Mouse (Mus musculus) ES-Bruce4 (cell line): Measurements from ENCODE around the gene Cnot6. TPM values are rescaled to one million over a fixed set of nuclear protein-coding genes. Genes with fewer than 3 reads are reported as not detected.

Experiments used
- H3K27ac ChIP-seq: 2 replicates; pipeline ENCODE4 v1.5.1; 2012; ENCODE audit warnings: low read length, inconsistent platforms; ENCODE audit not compliant: insufficient read depth
- H3K27me3 ChIP-seq: 2 replicates; pipeline ENCODE4 v1.6.1; 2012; ENCODE audit warnings: mild to moderate bottlenecking, low read length, inconsistent platforms; ENCODE audit not compliant: control insufficient read depth, poor library complexity, insufficient read depth, severe bottlenecking
- H3K36me3 ChIP-seq: 2 replicates; pipeline ENCODE4 v1.6.1; 2012; ENCODE audit warnings: inconsistent platforms, mild to moderate bottlenecking, low read length, moderate library complexity; ENCODE audit not compliant: control insufficient read depth, poor library complexity, insufficient read depth, severe bottlenecking
- H3K4me1 ChIP-seq: one replicate; pipeline ENCODE4 v1.8.1; 2011; ENCODE audit warnings: low read length; ENCODE audit not compliant: control insufficient read depth, insufficient read depth
- H3K4me3 ChIP-seq: 2 replicates; pipeline ENCODE4 v1.5.1; 2011; ENCODE audit warnings: low read depth, mild to moderate bottlenecking, low read length
- H3K9ac ChIP-seq: 2 replicates; pipeline ENCODE4 v1.6.1; 2012; ENCODE audit warnings: low read depth, mild to moderate bottlenecking, inconsistent platforms; ENCODE audit not compliant: poor library complexity, severe bottlenecking
- H3K9me3 ChIP-seq: replicated peaks from 2 replicates; pipeline ENCODE4 v1.6.1; 2012; ENCODE audit warnings: mild to moderate bottlenecking, low read length, inconsistent platforms; ENCODE audit not compliant: control insufficient read depth, poor library complexity, insufficient read depth, severe bottlenecking
- CTCF ChIP-seq: IDR thresholded peaks from one replicate; pipeline ENCODE4 v1.8.1; 2011; ENCODE audit warnings: low read depth, low read length
- EP300 ChIP-seq: IDR thresholded peaks from 2 replicates; pipeline ENCODE4 v1.6.1; 2011; ENCODE audit warnings: low read depth, low read length; ENCODE audit not compliant: insufficient read depth
- POLR2A ChIP-seq: IDR thresholded peaks from one replicate; pipeline ENCODE4 v1.8.1; 2011; ENCODE audit warnings: low read length; ENCODE audit not compliant: insufficient read depth
- polyA plus RNA-seq: library from polyadenylated mRNA; stranded (reverse); fragments of >200 nt; gene quantifications from 2 replicates; pipeline ENCODE4 v1.2.4, GENCODE M21; 2011; ENCODE audit warnings: low read depth; ENCODE audit not compliant: missing spikeins, insufficient read depth, insufficient read length

Gene Cnot6
- polyA plus RNA-seq, 1 experiment: 64.3 TPM

GRCm38 (mm10) chr11:49722692-49723091 lies 10.2 kb upstream of the Cnot6 start:
- Histone ChIP-seq H3K4me3 (no peak overlapping the region), H3K36me3 (no peaks in the 10 kb centered on the region), H3K27me3 (no peaks in the 10 kb centered on the region), H3K27ac (no peak overlapping the region), H3K4me1 (no peaks in the 10 kb centered on the region), H3K9ac (no peak overlapping the region), H3K9me3 (no peaks in the 10 kb centered on the region)
- no peak for TF ChIP-seq EP300
- TF ChIP-seq POLR2A: no peak
- TF ChIP-seq CTCF: no peak

GRCm38 (mm10) chr11:49721358-49721757 lies 8.8 kb upstream of the Cnot6 start:
- Histone ChIP-seq H3K9ac (no peak overlapping the region), H3K27me3 (no peaks in the 10 kb centered on the region), H3K9me3 (no peaks in the 10 kb centered on the region), H3K4me3 (no peak overlapping the region), H3K4me1 (no peaks in the 10 kb centered on the region), H3K27ac (no peak overlapping the region), H3K36me3 (no peaks in the 10 kb centered on the region)
- TF ChIP-seq EP300: no peak
- TF ChIP-seq CTCF: no peak
- no peak for TF ChIP-seq POLR2A

DNA sequence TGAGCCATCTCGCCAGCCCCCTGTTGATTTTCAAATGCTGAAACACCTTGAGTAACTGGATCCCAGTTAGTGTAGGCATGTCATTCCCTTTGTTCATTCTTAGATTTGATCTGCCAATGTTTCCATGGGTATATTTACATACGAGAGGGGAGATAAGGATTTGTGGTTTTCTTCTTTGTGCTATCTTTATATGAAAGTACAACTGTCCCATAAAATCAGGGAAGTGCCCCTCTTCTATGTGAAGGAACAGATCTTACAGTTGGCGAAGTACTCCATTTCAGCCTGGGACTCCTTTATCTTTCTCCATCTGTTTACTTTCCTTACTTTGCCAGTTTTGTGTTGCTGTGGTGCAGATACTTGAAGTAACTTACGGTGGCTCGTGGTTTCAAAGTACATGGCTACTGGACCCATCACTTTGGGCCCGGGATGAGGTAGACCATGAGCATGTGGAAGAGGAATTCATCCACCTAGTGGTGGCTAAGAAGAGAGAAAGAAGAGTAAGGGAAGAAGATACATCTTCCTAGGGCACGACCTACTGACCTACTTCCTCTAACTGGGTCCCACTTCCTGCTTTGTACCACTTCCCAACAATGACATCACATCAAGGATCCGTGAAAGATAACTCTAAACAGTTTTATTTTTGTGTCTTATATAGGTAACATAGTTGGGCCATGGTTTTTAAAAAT lies 7.1 kb upstream of the Cnot6 start:
- H3K4me3 ChIP-seq: no peak overlapping the region
- H3K4me1 ChIP-seq: no peaks in the 10 kb centered on the region
- TF ChIP-seq CTCF: no peak
- TF ChIP-seq EP300: no peak
- TF ChIP-seq POLR2A: no peak
- H3K36me3 ChIP-seq: no peaks in the 10 kb centered on the region
- no peak overlapping the region for H3K9ac ChIP-seq
- H3K27ac ChIP-seq: no peak overlapping the region
- H3K9me3 ChIP-seq: no peaks in the 10 kb centered on the region
- no peaks in the 10 kb centered on the region for H3K27me3 ChIP-seq

DNA sequence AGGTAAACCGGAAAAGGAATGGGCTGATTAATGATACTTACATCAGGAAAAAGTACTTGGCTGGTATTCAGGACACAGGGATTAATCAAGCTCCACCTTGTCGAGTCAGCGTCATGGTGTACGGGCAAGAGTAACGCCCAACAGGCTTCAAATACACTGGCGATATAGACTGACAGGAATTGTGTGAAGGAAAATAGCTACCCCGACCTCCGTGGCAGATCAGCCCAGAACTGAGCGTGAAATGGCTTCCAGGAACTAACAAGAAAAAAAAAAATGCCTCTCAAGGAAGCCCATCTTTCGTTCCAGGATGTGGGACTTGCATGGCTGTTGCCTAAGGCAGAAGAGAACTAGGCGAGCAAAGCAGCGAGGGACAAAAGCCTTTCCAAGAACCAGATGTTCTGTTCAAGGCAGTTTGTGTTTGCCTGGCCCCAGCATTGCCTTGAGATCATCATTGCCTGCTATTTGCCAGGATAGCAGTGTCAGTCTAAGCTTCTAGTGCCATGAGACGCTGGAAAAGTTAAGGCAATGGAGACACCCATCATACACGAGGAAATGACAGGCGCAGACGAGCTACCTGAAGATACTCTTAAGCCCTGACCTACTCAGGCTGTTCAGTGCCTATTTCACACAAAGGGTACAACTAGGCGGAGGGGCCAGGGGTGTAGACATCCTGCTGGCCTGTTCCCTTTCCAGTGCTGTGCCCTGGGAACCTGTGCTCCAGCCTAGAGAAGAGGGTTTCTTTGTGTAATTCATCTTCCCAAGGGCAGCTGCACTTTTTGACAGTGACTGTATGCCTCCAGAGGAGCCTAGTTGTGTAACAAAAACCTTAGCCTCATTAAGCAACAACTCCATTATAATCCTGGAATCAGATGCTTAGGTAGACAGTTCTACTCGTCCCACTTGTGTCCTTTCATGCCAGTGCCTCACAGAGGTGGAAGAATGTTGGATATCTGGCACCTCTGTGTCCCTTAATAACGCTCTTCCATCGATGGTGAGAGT lies 1.1 kb upstream of the Cnot6 start:
- Histone ChIP-seq H3K9ac (peak overlapping the region; percentile 32), H3K4me1 (peaks cover 3% of the 10 kb centered on the region), H3K9me3 (no peaks in the 10 kb centered on the region), H3K36me3 (peaks cover 6% of the 10 kb centered on the region; the same call in 1 of the 2 replicates), H3K27me3 (no peaks in the 10 kb centered on the region), H3K27ac (no peak overlapping the region; the same call in 1 of the 2 replicates), H3K4me3 (peak overlapping the region; percentile 56)
- TF ChIP-seq CTCF (no peak), EP300 (no peak), POLR2A (no peak)

DNA sequence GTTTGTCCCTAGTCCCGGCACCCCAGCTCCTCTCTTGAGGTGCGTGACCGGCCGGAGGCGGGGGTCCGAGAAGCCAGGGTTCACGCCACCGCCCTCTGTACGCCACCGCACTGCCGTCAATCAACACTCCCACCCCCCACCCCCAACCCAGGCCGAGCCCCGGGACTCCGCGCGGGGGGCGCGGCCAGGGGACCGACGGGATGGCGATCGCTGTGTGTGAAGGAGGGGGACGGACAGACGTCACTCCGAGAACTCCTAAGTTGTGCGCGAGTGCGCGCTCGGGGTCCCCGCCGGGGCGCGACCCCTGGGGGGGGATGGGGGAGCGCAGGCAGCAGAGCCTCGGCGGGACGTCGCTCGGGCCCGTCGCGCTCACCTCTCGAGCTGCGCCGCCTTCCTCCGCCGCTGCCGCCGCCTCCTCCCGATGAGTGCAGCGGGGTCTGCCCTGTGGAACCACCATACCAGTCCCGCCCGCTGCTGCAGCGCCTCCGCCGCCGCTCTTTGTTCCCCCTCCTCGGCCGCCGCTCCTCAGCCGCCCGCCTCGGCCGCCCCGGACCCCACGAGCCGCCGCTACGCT lies 455 bp downstream of the Cnot6 start:
- Histone ChIP-seq H3K4me1 (peaks cover 3% of the 10 kb centered on the region), H3K9ac (peak overlapping the region; percentile 100), H3K9me3 (no peaks in the 10 kb centered on the region), H3K27me3 (no peaks in the 10 kb centered on the region), H3K27ac (peak overlapping the region; percentile 22; the same call in 1 of the 2 replicates), H3K36me3 (peaks cover 15% of the 10 kb centered on the region), H3K4me3 (peak overlapping the region; percentile 83)
- TF ChIP-seq EP300: no peak
- TF ChIP-seq CTCF: no peak
- no peak for TF ChIP-seq POLR2A
